Mouse (Mus musculus): Measurements from ENCODE around the gene Cenpa. TPM values are rescaled to one million over a fixed set of nuclear protein-coding genes. Genes with fewer than 3 reads are reported as not detected.
"Not testable (repeated sequence)": the region's sequence is repeated elsewhere in the genome, so short reads cannot be mapped to it uniquely, and the experiment has no call there.

The Cenpa gene
- polyA plus RNA-seq, 1 experiment from 2014 or later = 264 TPM

- Histone ChIP-seq H3K4me3 (no peak overlapping the region), H3K4me1 (replicated peaks) (peaks cover 23% of the 10 kb centered on the region), H3K27me3 (replicated peaks) (no peaks in the 10 kb centered on the region), H3K27ac (ENCODE audit: poor library complexity, severe bottlenecking) (no peak overlapping the region), H3K4me2 (no peak overlapping the region), H3K36me3 (peaks cover 20% of the 10 kb centered on the region), H3K9me3 (replicated peaks) (peaks cover 10% of the 10 kb centered on the region; the same call in 1 of the 2 replicates), H3K9ac (no peak overlapping the region)
- WGBS = 89% methylated on average over 9 of the region's 9 CpGs
- no peak for ATAC-seq (ENCODE audit: insufficient number of reproducible peaks, low FRiP score)
These were observed 1.2 kb upstream of the Cenpa start for GRCm38 (mm10) chr5:30665360-30665759.

- Histone ChIP-seq H3K27me3 (replicated peaks) (no peaks in the 10 kb centered on the region), H3K9ac (peak overlapping the region; percentile 76), H3K4me2 (peak overlapping the region; percentile 85), H3K27ac (ENCODE audit: poor library complexity, severe bottlenecking) (peak overlapping the region; percentile 95), H3K36me3 (peaks cover 24% of the 10 kb centered on the region), H3K4me1 (replicated peaks) (peaks cover 23% of the 10 kb centered on the region), H3K4me3 (peak overlapping the region; percentile 98), H3K9me3 (replicated peaks) (peaks cover 4% of the 10 kb centered on the region; the same call in 1 of the 2 replicates)
- 47% methylated on average over 6 of the region's 6 CpGs for WGBS
- no peak for ATAC-seq (ENCODE audit: insufficient number of reproducible peaks, low FRiP score)
These were observed 609 bp upstream of the Cenpa start for GRCm38 (mm10) chr5:30665968-30666367.

- Histone ChIP-seq H3K36me3 (peaks cover 28% of the 10 kb centered on the region), H3K4me1 (replicated peaks) (peaks cover 23% of the 10 kb centered on the region), H3K9me3 (replicated peaks) (no peaks in the 10 kb centered on the region), H3K27me3 (replicated peaks) (no peaks in the 10 kb centered on the region), H3K4me3 (peak overlapping the region; percentile 98), H3K27ac (ENCODE audit: poor library complexity, severe bottlenecking) (peak overlapping the region; percentile 85), H3K9ac (peak overlapping the region; percentile 91), H3K4me2 (peak overlapping the region; percentile 85)
- under 1% methylated on average over 13 of the region's 13 CpGs for WGBS
- no peak for ATAC-seq (ENCODE audit: insufficient number of reproducible peaks, low FRiP score)
These were observed 638 bp downstream of the Cenpa start for GRCm38 (mm10) chr5:30667215-30667614.

GRCm38 (mm10) chr5:30667686-30668085 lies 1.1 kb downstream of the Cenpa start:
- Histone ChIP-seq H3K4me3 (peak overlapping the region; percentile 98), H3K4me2 (peak overlapping the region; percentile 85), H3K9me3 (replicated peaks) (no peaks in the 10 kb centered on the region), H3K36me3 (peaks cover 33% of the 10 kb centered on the region), H3K27ac (ENCODE audit: poor library complexity, severe bottlenecking) (no peak overlapping the region), H3K9ac (peak overlapping the region; percentile 91), H3K27me3 (replicated peaks) (no peaks in the 10 kb centered on the region), H3K4me1 (replicated peaks) (peaks cover 23% of the 10 kb centered on the region)
- 7% methylated on average over 3 of the region's 3 CpGs for WGBS
- ATAC-seq (ENCODE audit: insufficient number of reproducible peaks, low FRiP score) = no peak

- no peak for ATAC-seq (ENCODE audit: insufficient number of reproducible peaks, low FRiP score)
- peaks cover 23% of the 10 kb centered on the region for H3K4me1 ChIP-seq (replicated peaks)
- H3K27ac ChIP-seq (ENCODE audit: poor library complexity, severe bottlenecking) = no peak overlapping the region
- H3K4me3 ChIP-seq = peak overlapping the region; percentile 98
- H3K27me3 ChIP-seq (replicated peaks) = no peaks in the 10 kb centered on the region
- H3K9me3 ChIP-seq (replicated peaks) = no peaks in the 10 kb centered on the region
- peak overlapping the region; percentile 85 for H3K4me2 ChIP-seq
- peaks cover 44% of the 10 kb centered on the region for H3K36me3 ChIP-seq
- H3K9ac ChIP-seq = no peak overlapping the region
- WGBS = 91% methylated on average over 9 of the region's 9 CpGs
These were observed 2.3 kb downstream of the Cenpa start for GRCm38 (mm10) chr5:30668637-30669495.

GRCm38 (mm10) chr5:30669496-30669830 lies 2.9 kb downstream of the Cenpa start:
- no peak for ATAC-seq (ENCODE audit: insufficient number of reproducible peaks, low FRiP score)
- H3K4me1 ChIP-seq (replicated peaks) = peaks cover 23% of the 10 kb centered on the region
- 61% methylated on average over 3 of the region's 3 CpGs for whole genome bisulfite sequencing
- H3K27me3 ChIP-seq (replicated peaks) = no peaks in the 10 kb centered on the region
- 0 out of 2 replicates have a peak overlapping the region, but pooled peaks have one; percentile 16 for H3K9ac ChIP-seq
- no peaks in the 10 kb centered on the region for H3K9me3 ChIP-seq (replicated peaks)
- peaks cover 50% of the 10 kb centered on the region for H3K36me3 ChIP-seq
- no peak overlapping the region for H3K27ac ChIP-seq (ENCODE audit: poor library complexity, severe bottlenecking)
- peak overlapping the region; percentile 85 for H3K4me2 ChIP-seq
- H3K4me3 ChIP-seq = no peak overlapping the region

GRCm38 (mm10) chr5:30670091-30670490 lies 3.5 kb downstream of the Cenpa start:
- Histone ChIP-seq H3K36me3 (peaks cover 54% of the 10 kb centered on the region), H3K9ac (no peak overlapping the region), H3K4me1 (replicated peaks) (peaks cover 23% of the 10 kb centered on the region), H3K4me3 (no peak overlapping the region), H3K27me3 (replicated peaks) (no peaks in the 10 kb centered on the region), H3K4me2 (no peak overlapping the region), H3K9me3 (replicated peaks) (no peaks in the 10 kb centered on the region), H3K27ac (ENCODE audit: poor library complexity, severe bottlenecking) (no peak overlapping the region)
- ATAC-seq (ENCODE audit: insufficient number of reproducible peaks, low FRiP score) = no peak
- WGBS = 83% methylated on average over 7 of the region's 7 CpGs

GRCm38 (mm10) chr5:30674001-30674400 lies 7.4 kb downstream of the Cenpa start:
- peaks cover 73% of the 10 kb centered on the region for H3K36me3 ChIP-seq
- 82% methylated on average over 7 of the region's 7 CpGs for WGBS
- no peak overlapping the region for H3K27ac ChIP-seq (ENCODE audit: poor library complexity, severe bottlenecking)
- ATAC-seq (ENCODE audit: insufficient number of reproducible peaks, low FRiP score) = no peak
- H3K9ac ChIP-seq = no peak overlapping the region
- no peaks in the 10 kb centered on the region for H3K9me3 ChIP-seq (replicated peaks)
- H3K27me3 ChIP-seq (replicated peaks) = no peaks in the 10 kb centered on the region
- H3K4me1 ChIP-seq (replicated peaks) = peaks cover 9% of the 10 kb centered on the region
- H3K4me2 ChIP-seq = no peak overlapping the region
- H3K4me3 ChIP-seq = no peak overlapping the region

GRCm38 (mm10) chr5:30676800-30677199 lies 10.2 kb downstream of the Cenpa start:
- Histone ChIP-seq H3K9ac (peak overlapping the region; percentile 25; the same call in 1 of the 2 replicates), H3K27me3 (replicated peaks) (no peaks in the 10 kb centered on the region), H3K27ac (ENCODE audit: poor library complexity, severe bottlenecking) (no peak overlapping the region), H3K9me3 (replicated peaks) (no peaks in the 10 kb centered on the region), H3K4me2 (no peak overlapping the region), H3K36me3 (peaks cover 55% of the 10 kb centered on the region), H3K4me3 (no peak overlapping the region), H3K4me1 (replicated peaks) (no peaks in the 10 kb centered on the region)
- no peak for ATAC-seq (ENCODE audit: insufficient number of reproducible peaks, low FRiP score)
- WGBS = 85% methylated on average over 7 of the region's 7 CpGs

GRCm38 (mm10) chr5:30678069-30678468 lies 11.5 kb downstream of the Cenpa start:
- H3K36me3 ChIP-seq = peaks cover 43% of the 10 kb centered on the region
- not testable (repeated sequence) for H3K27me3 ChIP-seq (replicated peaks); H3K4me1 ChIP-seq (replicated peaks); H3K4me2 ChIP-seq; H3K9me3 ChIP-seq (replicated peaks); ATAC-seq (ENCODE audit: insufficient number of reproducible peaks, low FRiP score); H3K9ac ChIP-seq; H3K4me3 ChIP-seq; H3K27ac ChIP-seq (ENCODE audit: poor library complexity, severe bottlenecking)
- WGBS = 85% methylated on average over 3 of the region's 3 CpGs

GRCm38 (mm10) chr5:30678722-30679296 lies 12.2 kb downstream of the Cenpa start:
- no peak overlapping the region for H3K27ac ChIP-seq (ENCODE audit: poor library complexity, severe bottlenecking)
- no peak overlapping the region for H3K4me2 ChIP-seq
- no peak for ATAC-seq (ENCODE audit: insufficient number of reproducible peaks, low FRiP score)
- 90% methylated on average over 4 of the region's 4 CpGs for WGBS
- no peaks in the 10 kb centered on the region for H3K4me1 ChIP-seq (replicated peaks)
- H3K27me3 ChIP-seq (replicated peaks) = no peaks in the 10 kb centered on the region
- no peaks in the 10 kb centered on the region for H3K9me3 ChIP-seq (replicated peaks)
- no peak overlapping the region for H3K9ac ChIP-seq
- peaks cover 35% of the 10 kb centered on the region for H3K36me3 ChIP-seq
- H3K4me3 ChIP-seq = no peak overlapping the region

Measured in heart, embryonic 12.5 days (tissue).